Mouse (Mus musculus) embryonic facial prominence, embryonic 15.5 days (tissue): ENCODE data around the gene Tectb. TPM values are rescaled to one million over a fixed set of nuclear protein-coding genes. Genes with fewer than 3 reads are reported as not detected.
"Not testable (repeated sequence)": the region's sequence is repeated elsewhere in the genome, so short reads cannot be mapped to it uniquely, and the experiment has no call there.

Experiments used
- ATAC-seq: fragments of 200-750 bp; cut with Nextera tagmentation; 2 replicates; pipeline ENCODE4 v1.8.0; 2017; ENCODE audit warnings: low read depth, moderate TSS enrichment; ENCODE audit not compliant: insufficient number of reproducible peaks, low FRiP score, low TSS enrichment
- H3K27ac ChIP-seq: fragments of 300-500 bp; sonication (generic); replicated peaks from 2 replicates; pipeline ENCODE4 v1.5.1; 2015; ENCODE audit warnings: mild to moderate bottlenecking, inconsistent platforms
- H3K27me3 ChIP-seq: fragments of 300-500 bp; sonication (generic); 2 replicates; pipeline ENCODE4 v1.6.1; 2015; ENCODE audit warnings: inconsistent platforms
- H3K36me3 ChIP-seq: fragments of 300-500 bp; sonication (generic); 2 replicates; pipeline ENCODE4 v1.6.1; 2015; ENCODE audit warnings: mild to moderate bottlenecking, inconsistent platforms
- H3K4me1 ChIP-seq: fragments of 300-500 bp; sonication (generic); 2 replicates; pipeline ENCODE4 v1.6.1; 2015; ENCODE audit warnings: inconsistent platforms
- H3K4me2 ChIP-seq: fragments of 300-500 bp; sonication (generic); replicated peaks from 2 replicates; pipeline ENCODE4 v1.6.1; 2015; ENCODE audit warnings: mild to moderate bottlenecking, inconsistent platforms
- H3K4me3 ChIP-seq: fragments of 300-500 bp; sonication (generic); replicated peaks from 2 replicates; pipeline ENCODE4 v1.5.1; 2015; ENCODE audit warnings: mild to moderate bottlenecking, inconsistent platforms
- H3K9ac ChIP-seq: fragments of 300-500 bp; sonication (generic); 2 replicates; pipeline ENCODE4 v1.6.1; 2015; ENCODE audit warnings: inconsistent platforms
- H3K9me3 ChIP-seq: fragments of 300-500 bp; sonication (generic); replicated peaks from 2 replicates; pipeline ENCODE4 v1.6.1; 2016; ENCODE audit warnings: inconsistent platforms
- WGBS: fragments of 180-500 bp; shearing (Covaris S2); methylation state at CpG from one replicate; pipeline ENCODE4 v1.1.7; 2015; 5-methylcytosine and 5-hydroxymethylcytosine counted together
- polyA plus RNA-seq: library from polyadenylated mRNA; unstranded; fragments of >200 nt; fragmentation: Nextera tagmentation; extraction: Ambion mirVana; gene quantifications from 2 replicates; pipeline ENCODE4 v1.2.1, GENCODE M21; 2015

Tectb gene
- polyA plus RNA-seq, 1 experiment from 2014 or later = 0.36 TPM

DNA sequence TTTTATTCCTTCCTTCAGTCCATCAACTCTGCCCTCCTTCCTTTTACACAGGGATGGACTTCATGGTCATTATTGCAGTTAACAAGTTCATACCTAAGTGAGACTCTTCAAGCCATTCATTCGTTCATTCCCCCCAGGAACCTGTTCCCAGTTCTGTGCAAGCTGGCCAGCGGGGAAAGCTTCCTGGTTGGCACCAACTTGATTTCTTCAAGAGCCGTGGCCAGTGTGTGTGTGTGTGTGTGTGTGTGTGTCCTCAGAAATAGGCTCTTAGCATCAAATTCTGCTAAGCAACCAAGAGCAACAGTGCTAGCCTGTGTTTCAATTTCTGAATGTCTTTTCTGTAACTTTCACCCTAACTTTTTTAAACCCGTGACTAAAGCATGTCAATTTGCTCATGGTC lies 14.6 kb upstream of the Tectb start:
- no peak for ATAC-seq
- Histone ChIP-seq H3K4me2 (no peak overlapping the region), H3K9me3 (no peaks in the 10 kb centered on the region), H3K9ac (no peak overlapping the region), H3K27me3 (no peaks in the 10 kb centered on the region), H3K4me3 (no peak overlapping the region), H3K27ac (no peak overlapping the region), H3K36me3 (no peaks in the 10 kb centered on the region), H3K4me1 (no peaks in the 10 kb centered on the region)
- 69% methylated on average over 4 of the region's 4 CpGs for WGBS

GRCm38 (mm10) chr19:55166741-55167140 lies 13.8 kb upstream of the Tectb start:
- Histone ChIP-seq H3K9me3 (no peaks in the 10 kb centered on the region), H3K27me3 (no peaks in the 10 kb centered on the region), H3K9ac (no peak overlapping the region), H3K36me3 (no peaks in the 10 kb centered on the region), H3K4me2 (no peak overlapping the region), H3K4me1 (no peaks in the 10 kb centered on the region), H3K4me3 (no peak overlapping the region), H3K27ac (no peak overlapping the region)
- no peak for ATAC-seq
- 90% methylated on average over 2 of the region's 2 CpGs for WGBS

DNA sequence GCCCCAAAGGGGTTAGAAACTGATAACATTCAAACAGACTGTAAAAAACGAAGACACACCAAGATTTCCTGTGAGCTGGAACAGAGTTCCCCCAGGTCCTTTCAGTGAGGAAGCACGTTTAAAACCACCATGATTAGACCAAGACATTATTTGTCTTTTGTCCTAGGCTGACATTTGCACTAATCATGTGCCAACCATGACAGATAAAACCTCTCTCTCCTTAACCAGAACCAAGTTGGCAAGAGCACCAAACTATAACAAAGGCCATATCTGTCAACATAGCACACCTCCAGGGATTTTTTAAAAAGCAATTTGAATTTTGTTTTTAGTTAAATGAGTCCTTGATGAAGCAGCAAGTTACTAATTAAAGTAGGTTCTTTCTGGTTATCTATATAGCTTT lies 12.8 kb upstream of the Tectb start:
- no peak overlapping the region for H3K4me2 ChIP-seq
- no peak overlapping the region for H3K27ac ChIP-seq
- no peak overlapping the region for H3K4me3 ChIP-seq
- no peaks in the 10 kb centered on the region for H3K36me3 ChIP-seq
- no peak for ATAC-seq
- no peaks in the 10 kb centered on the region for H3K9me3 ChIP-seq
- no peaks in the 10 kb centered on the region for H3K4me1 ChIP-seq
- 44% methylated on average over 2 of the region's 2 CpGs for WGBS
- no peaks in the 10 kb centered on the region for H3K27me3 ChIP-seq
- no peak overlapping the region for H3K9ac ChIP-seq

GRCm38 (mm10) chr19:55168360-55168759 lies 12.2 kb upstream of the Tectb start:
- Histone ChIP-seq H3K9ac (no peak overlapping the region), H3K9me3 (no peaks in the 10 kb centered on the region), H3K27me3 (no peaks in the 10 kb centered on the region), H3K4me1 (no peaks in the 10 kb centered on the region), H3K4me3 (no peak overlapping the region), H3K27ac (no peak overlapping the region), H3K4me2 (no peak overlapping the region), H3K36me3 (no peaks in the 10 kb centered on the region)
- 75% methylated on average over 6 of the region's 6 CpGs for WGBS
- no peak for ATAC-seq

DNA sequence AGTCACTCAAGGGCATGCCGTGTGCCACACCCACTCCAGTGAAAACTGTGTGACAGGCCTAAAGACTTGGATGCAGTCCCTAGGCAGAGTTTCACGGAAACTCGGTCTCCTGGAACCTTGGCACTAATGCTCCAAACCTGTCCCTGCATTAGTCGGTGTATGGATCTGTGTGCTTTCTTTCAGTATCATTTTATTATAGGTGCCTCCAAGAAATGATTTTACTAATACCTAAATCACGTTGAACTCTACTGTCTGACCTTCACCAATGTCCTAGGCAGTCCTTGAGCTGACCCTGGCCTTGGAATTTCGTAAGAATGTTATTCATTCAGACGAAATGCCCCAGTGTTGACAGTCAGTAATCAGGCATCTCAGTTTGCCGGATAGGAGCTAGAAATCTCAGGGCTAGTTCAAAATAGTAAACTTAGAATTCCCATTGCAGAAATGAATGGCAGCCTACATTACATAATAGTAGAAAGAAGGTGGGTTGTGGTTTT lies 11.2 kb upstream of the Tectb start:
- not testable (repeated sequence) for H3K9ac ChIP-seq, H3K36me3 ChIP-seq, H3K27ac ChIP-seq, H3K4me3 ChIP-seq, ATAC-seq, H3K4me1 ChIP-seq, H3K4me2 ChIP-seq, H3K9me3 ChIP-seq, H3K27me3 ChIP-seq
- WGBS = 83% methylated on average over 8 of the region's 8 CpGs

DNA sequence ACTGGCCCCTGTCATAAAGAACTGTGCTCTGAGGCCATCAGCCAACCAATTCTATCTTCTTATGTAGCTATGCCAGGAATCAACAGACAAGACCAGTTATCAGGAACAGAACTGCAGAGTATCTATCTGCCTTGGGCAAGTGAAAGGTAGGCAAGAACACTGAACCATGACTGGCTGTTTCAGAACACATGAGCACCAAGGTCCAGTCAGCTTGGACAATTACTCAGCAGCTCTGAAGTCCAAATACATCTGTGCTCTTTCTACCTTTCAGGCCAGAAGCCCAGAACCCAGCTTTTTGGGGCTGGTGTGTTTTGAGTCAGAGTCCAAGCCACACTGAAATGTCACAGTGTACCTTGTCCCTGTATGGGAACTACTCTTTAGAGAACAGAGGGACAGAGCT lies 10.1 kb upstream of the Tectb start:
- Histone ChIP-seq H3K4me3 (no peak overlapping the region), H3K9me3 (no peaks in the 10 kb centered on the region), H3K4me1 (no peaks in the 10 kb centered on the region), H3K9ac (no peak overlapping the region), H3K4me2 (no peak overlapping the region), H3K27me3 (no peaks in the 10 kb centered on the region), H3K36me3 (no peaks in the 10 kb centered on the region), H3K27ac (no peak overlapping the region)
- ATAC-seq = no peak

DNA sequence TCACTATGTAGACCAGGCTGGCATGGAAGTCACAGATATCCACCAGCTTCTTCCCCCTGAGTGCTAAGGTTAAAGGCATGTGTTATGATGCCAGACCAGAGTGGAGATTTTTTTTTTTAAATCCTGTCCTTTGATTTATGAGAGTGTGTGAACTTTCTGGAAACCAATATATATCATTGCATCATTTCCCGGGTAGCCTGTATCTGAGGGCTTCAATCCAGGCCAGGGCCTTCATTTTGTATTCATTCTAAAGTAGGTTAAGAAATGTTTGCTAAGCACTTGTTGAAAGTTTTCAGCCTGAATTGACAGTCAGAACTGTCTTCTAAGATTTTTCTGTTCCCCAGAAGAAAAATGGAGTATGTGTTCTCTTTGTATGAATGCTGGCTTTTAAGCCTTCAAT lies 8.9 kb upstream of the Tectb start:
- ATAC-seq = no peak
- Histone ChIP-seq H3K4me3 (no peak overlapping the region), H3K27me3 (no peaks in the 10 kb centered on the region), H3K9me3 (no peaks in the 10 kb centered on the region), H3K9ac (no peak overlapping the region), H3K4me1 (no peaks in the 10 kb centered on the region), H3K36me3 (no peaks in the 10 kb centered on the region), H3K27ac (no peak overlapping the region), H3K4me2 (no peak overlapping the region)
- 73% methylated on average over 1 of the region's 1 CpGs for WGBS

GRCm38 (mm10) chr19:55177143-55177542 lies 3.4 kb upstream of the Tectb start:
- Histone ChIP-seq H3K27me3 (no peaks in the 10 kb centered on the region), H3K4me2 (no peak overlapping the region), H3K4me3 (no peak overlapping the region), H3K27ac (no peak overlapping the region), H3K9ac (no peak overlapping the region), H3K36me3 (no peaks in the 10 kb centered on the region), H3K4me1 (no peaks in the 10 kb centered on the region), H3K9me3 (no peaks in the 10 kb centered on the region)
- no peak for ATAC-seq
- 83% methylated on average over 3 of the region's 3 CpGs for WGBS

- Histone ChIP-seq H3K9me3 (no peaks in the 10 kb centered on the region), H3K4me1 (no peaks in the 10 kb centered on the region), H3K4me2 (no peak overlapping the region), H3K27ac (no peak overlapping the region), H3K27me3 (no peaks in the 10 kb centered on the region), H3K9ac (no peak overlapping the region), H3K36me3 (no peaks in the 10 kb centered on the region), H3K4me3 (no peak overlapping the region)
- no peak for ATAC-seq
- 72% methylated on average over 7 of the region's 7 CpGs for WGBS
These were observed 3.9 kb downstream of the Tectb start for GRCm38 (mm10) chr19:55184442-55184841.

GRCm38 (mm10) chr19:55185074-55185473 lies 4.5 kb downstream of the Tectb start:
- H3K4me3 ChIP-seq = no peak overlapping the region
- no peaks in the 10 kb centered on the region for H3K36me3 ChIP-seq
- H3K4me1 ChIP-seq = no peaks in the 10 kb centered on the region
- WGBS = 74% methylated on average over 7 of the region's 7 CpGs
- no peaks in the 10 kb centered on the region for H3K9me3 ChIP-seq
- H3K27me3 ChIP-seq = no peaks in the 10 kb centered on the region
- ATAC-seq = no peak
- H3K27ac ChIP-seq = no peak overlapping the region
- H3K4me2 ChIP-seq = no peak overlapping the region
- H3K9ac ChIP-seq = no peak overlapping the region

DNA sequence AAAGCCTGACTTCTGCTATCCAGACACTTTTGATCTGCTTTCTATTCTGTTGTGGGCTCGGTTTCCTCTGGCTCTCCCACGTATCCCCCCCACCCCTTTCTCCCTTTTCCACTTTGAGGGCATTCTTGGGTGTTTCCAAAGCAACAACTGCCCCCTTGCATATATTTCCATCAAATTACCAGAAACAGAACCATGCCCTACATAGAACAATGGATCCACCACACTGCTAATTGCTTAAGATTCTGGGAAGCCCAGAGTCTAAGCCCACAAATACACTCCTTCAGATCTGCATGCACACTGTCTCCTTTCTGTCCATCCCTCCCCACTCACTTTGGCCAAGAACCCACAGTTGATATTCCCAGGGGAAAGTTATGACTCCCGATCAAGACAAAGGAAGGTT lies 5.1 kb downstream of the Tectb start:
- H3K4me3 ChIP-seq = no peak overlapping the region
- no peaks in the 10 kb centered on the region for H3K36me3 ChIP-seq
- no peaks in the 10 kb centered on the region for H3K9me3 ChIP-seq
- H3K27me3 ChIP-seq = no peaks in the 10 kb centered on the region
- 50% methylated on average over 3 of the region's 3 CpGs for WGBS
- ATAC-seq = no peak
- H3K9ac ChIP-seq = no peak overlapping the region
- no peak overlapping the region for H3K27ac ChIP-seq
- H3K4me1 ChIP-seq = no peaks in the 10 kb centered on the region
- no peak overlapping the region for H3K4me2 ChIP-seq

DNA sequence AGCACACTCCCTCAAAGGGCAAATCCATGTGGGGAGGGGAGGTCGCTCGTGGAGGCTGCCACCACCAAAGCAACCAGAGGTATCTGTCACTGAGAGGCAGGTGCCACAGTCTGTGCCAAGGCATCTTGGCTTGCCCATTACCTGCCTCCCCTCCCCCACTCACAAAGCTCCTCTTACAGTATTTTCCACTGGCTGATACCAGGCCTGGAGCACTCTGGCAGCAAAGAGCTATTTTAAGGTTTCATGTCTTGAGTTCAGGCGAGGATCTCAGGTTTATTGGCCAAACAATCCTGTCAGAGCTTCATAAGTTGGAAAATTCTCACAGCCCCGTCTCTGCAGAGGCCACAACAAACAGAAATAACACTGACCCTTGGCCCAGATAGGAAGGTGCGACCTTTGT lies 9.5 kb downstream of the Tectb start:
- no peaks in the 10 kb centered on the region for H3K36me3 ChIP-seq
- ATAC-seq = no peak
- H3K9ac ChIP-seq = no peak overlapping the region
- no peak overlapping the region for H3K4me3 ChIP-seq
- H3K27me3 ChIP-seq = no peaks in the 10 kb centered on the region
- H3K9me3 ChIP-seq = no peaks in the 10 kb centered on the region
- peaks cover 6% of the 10 kb centered on the region; the same call in 1 of the 2 replicates for H3K4me1 ChIP-seq
- no peak overlapping the region for H3K4me2 ChIP-seq
- H3K27ac ChIP-seq = no peak overlapping the region
- WGBS = 80% methylated on average over 5 of the region's 5 CpGs
